Mouse (Mus musculus): ENCODE results near the gene Rhox4c.
"Not testable (repeated sequence)": the region's sequence is repeated elsewhere in the genome, so short reads cannot be mapped to it uniquely, and the experiment has no call there.

The Rhox4c gene

DNA sequence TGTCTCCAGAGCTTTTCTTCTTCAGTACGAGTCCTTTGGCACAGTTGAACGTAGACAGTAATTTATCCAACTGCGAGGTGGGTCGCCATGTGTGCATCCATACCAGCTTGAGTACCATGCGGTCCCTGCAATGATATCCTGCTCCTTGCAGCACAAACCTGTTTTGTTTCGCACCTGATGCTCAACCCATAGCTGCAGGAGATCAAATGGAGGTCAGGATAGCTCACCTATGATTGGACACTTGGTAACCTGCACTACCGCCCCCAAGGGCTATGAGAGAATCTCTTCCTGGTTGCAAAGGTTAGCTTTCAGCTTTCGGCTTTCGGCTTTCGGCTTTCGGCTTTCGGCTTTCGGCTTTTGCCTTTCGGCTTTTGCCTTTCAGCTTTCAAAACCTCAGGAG is at the start of gene Rhox4c:
Gene Rhox4c (plus strand): TSS at position 301 of the 400 bp plus-strand sequence.
- ATAC-seq (ENCODE audit: low TSS enrichment) = not testable (repeated sequence)

DNA sequence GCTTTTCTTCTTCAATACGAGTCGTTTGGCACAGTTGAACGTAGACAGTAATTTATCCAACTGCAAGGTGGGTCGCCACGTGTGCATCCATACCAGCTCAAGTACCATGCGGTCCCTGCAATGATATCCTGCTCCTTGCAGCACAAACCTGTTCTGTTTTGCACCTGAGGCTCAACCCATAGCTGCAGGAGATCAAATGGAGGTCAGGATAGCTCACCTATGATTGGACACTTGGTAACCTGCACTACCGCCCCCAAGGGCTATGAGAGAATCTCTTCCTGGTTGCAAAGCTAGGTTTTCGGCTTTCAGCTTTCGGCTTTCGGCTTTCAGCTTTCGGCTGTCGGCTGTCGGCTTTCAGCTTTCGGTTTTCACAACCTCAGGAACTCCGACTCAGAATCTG is 47.9 kb upstream of the Rhox4c start, which contains the start of gene Rhox4b:
Gene Rhox4b (plus strand): TSS at position 301 of the 400 bp plus-strand sequence.
- not testable (repeated sequence) for ATAC-seq (ENCODE audit: low TSS enrichment)

DNA sequence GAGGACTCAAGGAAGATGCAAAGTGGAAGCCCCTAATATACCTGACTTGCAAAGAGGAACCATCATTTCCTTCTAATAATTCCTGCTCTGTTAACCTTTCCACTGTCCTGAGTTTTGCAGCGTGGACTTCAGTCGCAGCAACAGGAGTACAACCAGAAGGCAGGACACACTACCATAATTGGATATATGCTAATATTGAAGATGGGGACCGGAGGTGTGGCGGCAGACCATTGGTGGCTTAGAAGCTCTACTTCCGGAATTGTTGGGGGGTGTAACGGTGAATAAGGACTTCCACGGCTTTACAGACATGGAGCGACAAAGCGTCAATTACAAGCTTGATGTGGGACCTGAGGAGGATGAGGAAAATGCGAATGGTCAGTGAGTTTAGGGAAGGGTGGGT is 26.8 kb upstream of the Rhox4c start, which contains the start of gene Rhox2c:
Gene Rhox2c (plus strand): TSS at position 301 of the 400 bp plus-strand sequence.
- not testable (repeated sequence) for ATAC-seq (ENCODE audit: low TSS enrichment)

DNA sequence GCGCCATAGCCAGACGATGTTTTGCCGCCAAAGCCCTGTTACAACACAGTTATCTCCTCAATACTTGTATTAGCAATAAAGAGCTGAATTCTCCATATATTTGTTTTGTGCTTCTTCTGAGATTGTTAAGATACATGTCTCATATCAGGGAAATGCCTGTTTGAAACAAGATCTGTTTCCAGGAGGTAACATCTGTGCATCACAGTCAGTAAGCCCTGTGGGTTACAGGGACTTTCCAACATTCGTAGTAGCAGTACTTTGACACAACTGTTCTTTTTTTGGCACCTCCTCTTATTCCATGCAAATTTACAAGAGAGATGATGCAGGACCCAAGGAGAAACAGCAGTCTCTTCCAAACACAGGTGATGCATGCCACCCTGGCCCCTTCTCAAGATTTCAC is 21.9 kb upstream of the Rhox4c start, which contains the start of gene Rhox3c:
Gene Rhox3c (plus strand): TSS at position 301 of the 400 bp plus-strand sequence.
- ATAC-seq (ENCODE audit: low TSS enrichment) = not testable (repeated sequence)

DNA sequence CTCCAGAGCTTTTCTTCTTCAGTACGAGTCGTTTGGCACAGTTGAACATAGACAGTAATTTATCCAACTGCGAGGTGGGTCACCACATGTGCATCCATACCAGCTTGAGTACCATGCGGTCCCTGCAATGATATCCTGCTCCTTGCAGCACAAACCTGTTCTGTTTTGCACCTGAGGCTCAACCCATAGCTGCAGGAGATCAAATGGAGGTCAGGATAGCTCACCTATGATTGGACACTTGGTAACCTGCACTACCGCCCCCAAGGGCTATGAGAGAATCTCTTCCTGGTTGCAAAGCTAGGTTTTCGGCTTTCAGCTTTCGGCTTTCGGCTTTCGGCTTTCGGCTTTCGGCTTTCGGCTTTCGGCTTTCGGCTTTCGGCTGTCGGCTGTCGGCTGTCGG is 33.9 kb downstream of the Rhox4c start, which contains the start of gene Rhox4d:
Gene Rhox4d (plus strand): TSS at position 301 of the 400 bp plus-strand sequence.
- not testable (repeated sequence) for ATAC-seq (ENCODE audit: low TSS enrichment)

DNA sequence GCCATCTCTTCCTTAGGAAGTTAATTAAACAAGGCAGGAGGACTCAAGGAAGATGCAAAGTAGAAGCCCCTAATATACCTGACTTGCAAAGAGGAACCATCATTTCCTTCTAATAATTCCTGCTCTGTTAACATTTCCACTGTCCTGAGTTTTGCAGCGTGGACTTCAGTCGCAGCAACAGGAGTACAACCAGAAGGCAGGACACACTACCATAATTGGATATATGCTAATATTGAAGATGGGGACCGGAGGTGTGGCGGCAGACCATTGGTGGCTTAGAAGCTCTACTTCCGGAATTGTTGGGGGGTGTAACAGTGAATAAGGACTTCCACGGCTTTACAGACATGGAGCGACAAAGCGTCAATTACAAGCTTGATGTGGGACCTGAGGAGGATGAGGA is 50.0 kb downstream of the Rhox4c start, which contains the start of gene Rhox2e:
Gene Rhox2e (plus strand): TSS at position 301 of the 400 bp plus-strand sequence.
- ATAC-seq (ENCODE audit: low TSS enrichment) = not testable (repeated sequence)
